Mouse (Mus musculus): ENCODE results near the gene Vav3. TPM values are rescaled to one million over a fixed set of nuclear protein-coding genes. Genes with fewer than 3 reads are reported as not detected.

Gene Vav3
- total and polyA plus RNA-seq, 3 experiments: 1.7 to 5.0 (median 4.4) TPM

DNA sequence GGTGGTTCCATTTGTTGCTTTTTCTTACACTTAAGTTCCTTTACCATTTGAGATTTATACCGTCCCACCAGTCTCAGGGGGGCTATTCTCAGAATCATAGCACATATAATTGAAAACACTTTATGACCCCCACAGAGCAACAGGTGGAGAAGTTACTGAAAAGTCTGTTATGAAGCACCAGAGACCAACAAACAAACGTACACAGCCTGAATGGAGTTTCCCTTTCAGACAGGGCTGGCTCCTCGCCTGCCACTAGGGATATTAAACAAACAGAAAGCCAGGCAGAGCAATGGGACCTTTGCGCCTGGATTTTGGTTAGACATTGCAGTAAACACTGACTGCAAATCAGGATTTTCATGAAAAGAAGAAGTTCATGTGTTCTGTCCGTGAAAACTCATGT, 341.4 kb downstream of the Vav3 start:
- Histone ChIP-seq H3K79me2 (replicated peaks; ENCODE audit: control insufficient read depth, insufficient read depth, low read length) (no peaks in the 10 kb centered on the region), H3K27ac (no peak overlapping the region), H3K9ac (ENCODE audit: low read depth, low read length) (no peak overlapping the region), H3K4me1 (ENCODE audit: control insufficient read depth, insufficient read depth, low read length) (no peaks in the 10 kb centered on the region), H3K36me3 (ENCODE audit: control insufficient read depth, insufficient read depth, low read length) (no peaks in the 10 kb centered on the region), H3K27me3 (ENCODE audit: control insufficient read depth, insufficient read depth, low read length) (no peaks in the 10 kb centered on the region), H3K4me3 (no peak overlapping the region)
- TF ChIP-seq POLR2A (IDR thresholded peaks at IDR 0.05; ENCODE audit: insufficient read depth, low read depth, low read length) (no peak), CTCF (IDR thresholded peaks at IDR 0.05) (no peak), EP300 (IDR thresholded peaks at IDR 0.05; ENCODE audit: insufficient read depth, low read depth, low read length) (no peak)
- intact Hi-C loops (cut with DNase I): no loop called here
- no peak for DNase-seq
- WGBS: 77% methylated on average over 5 of the region's 5 CpGs

DNA sequence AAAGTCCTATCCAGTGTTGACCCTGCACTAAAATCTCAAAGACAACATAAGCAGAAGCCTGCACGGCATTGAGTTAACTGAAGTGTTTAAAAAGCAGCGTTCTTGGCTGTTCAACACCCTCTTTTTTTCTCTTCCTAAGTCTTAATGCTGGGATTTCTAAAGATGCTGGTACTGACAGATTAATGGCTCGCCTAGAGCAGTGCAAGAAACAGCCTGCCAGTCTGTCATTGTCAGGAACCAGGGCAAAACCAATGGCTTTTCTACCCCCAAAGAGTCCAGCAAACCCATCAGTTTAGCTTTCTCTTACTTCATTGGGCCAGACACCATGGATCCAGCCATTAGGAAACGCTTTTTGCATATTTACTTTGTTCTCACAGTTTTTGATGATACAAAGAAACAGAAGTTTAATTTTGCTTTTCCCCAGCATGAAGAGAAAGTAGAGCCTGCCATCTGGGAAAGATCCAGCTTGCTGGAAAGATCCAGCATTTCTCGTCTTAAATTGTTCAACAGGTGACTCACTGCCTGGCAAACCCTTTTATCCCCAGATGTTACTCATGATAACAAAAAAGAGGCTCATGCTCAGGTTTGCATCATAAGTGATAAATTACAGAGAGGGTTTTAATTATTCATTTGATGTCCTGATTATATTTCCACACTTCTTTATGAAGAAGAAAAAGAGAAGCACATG, 343.3 kb downstream of the Vav3 start:
- TF ChIP-seq CTCF (IDR thresholded peaks at IDR 0.05) (no peak), POLR2A (IDR thresholded peaks at IDR 0.05; ENCODE audit: insufficient read depth, low read depth, low read length) (no peak), EP300 (IDR thresholded peaks at IDR 0.05; ENCODE audit: insufficient read depth, low read depth, low read length) (no peak)
- H3K4me1 ChIP-seq (ENCODE audit: control insufficient read depth, insufficient read depth, low read length): no peaks in the 10 kb centered on the region
- H3K4me3 ChIP-seq: no peak overlapping the region
- 76% methylated on average over 5 of the region's 5 CpGs for WGBS
- H3K27me3 ChIP-seq (ENCODE audit: control insufficient read depth, insufficient read depth, low read length): no peaks in the 10 kb centered on the region
- no peak overlapping the region for H3K27ac ChIP-seq
- no peak overlapping the region for H3K9ac ChIP-seq (ENCODE audit: low read depth, low read length)
- DNase-seq: no peak
- intact Hi-C loops (cut with DNase I): no loop called here
- no peaks in the 10 kb centered on the region for H3K36me3 ChIP-seq (ENCODE audit: control insufficient read depth, insufficient read depth, low read length)
- H3K79me2 ChIP-seq (replicated peaks; ENCODE audit: control insufficient read depth, insufficient read depth, low read length): no peaks in the 10 kb centered on the region

DNA sequence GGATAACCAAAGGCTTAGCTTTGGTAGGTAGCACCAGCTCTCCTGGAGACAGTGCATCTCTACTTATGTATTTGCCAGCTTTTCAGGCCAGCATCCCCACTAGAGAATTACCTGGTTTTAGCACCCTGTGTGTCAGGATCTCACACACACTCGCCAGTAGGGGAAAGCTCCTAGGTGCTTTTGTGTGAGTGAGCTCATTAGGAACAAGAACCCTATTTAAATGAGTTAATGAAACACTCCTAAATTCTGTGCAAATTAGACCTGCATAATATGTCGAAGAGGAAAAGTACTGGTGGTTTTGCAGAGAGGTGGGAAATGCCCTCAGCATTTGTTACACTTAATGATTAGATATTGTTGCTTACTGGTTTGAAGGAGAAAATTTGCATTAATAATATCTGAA, 350.1 kb downstream of the Vav3 start:
- Histone ChIP-seq H3K79me2 (replicated peaks; ENCODE audit: control insufficient read depth, insufficient read depth, low read length) (no peaks in the 10 kb centered on the region), H3K4me3 (no peak overlapping the region), H3K36me3 (ENCODE audit: control insufficient read depth, insufficient read depth, low read length) (no peaks in the 10 kb centered on the region), H3K4me1 (ENCODE audit: control insufficient read depth, insufficient read depth, low read length) (no peaks in the 10 kb centered on the region), H3K9ac (ENCODE audit: low read depth, low read length) (no peak overlapping the region), H3K27ac (no peak overlapping the region), H3K27me3 (ENCODE audit: control insufficient read depth, insufficient read depth, low read length) (no peaks in the 10 kb centered on the region)
- WGBS: 76% methylated on average over 2 of the region's 2 CpGs
- intact Hi-C loops (cut with DNase I): no loop called here
- no peak for TF ChIP-seq EP300 (IDR thresholded peaks at IDR 0.05; ENCODE audit: insufficient read depth, low read depth, low read length)
- no peak for TF ChIP-seq POLR2A (IDR thresholded peaks at IDR 0.05; ENCODE audit: insufficient read depth, low read depth, low read length)
- TF ChIP-seq CTCF (IDR thresholded peaks at IDR 0.05): no peak
- no peak for DNase-seq

DNA sequence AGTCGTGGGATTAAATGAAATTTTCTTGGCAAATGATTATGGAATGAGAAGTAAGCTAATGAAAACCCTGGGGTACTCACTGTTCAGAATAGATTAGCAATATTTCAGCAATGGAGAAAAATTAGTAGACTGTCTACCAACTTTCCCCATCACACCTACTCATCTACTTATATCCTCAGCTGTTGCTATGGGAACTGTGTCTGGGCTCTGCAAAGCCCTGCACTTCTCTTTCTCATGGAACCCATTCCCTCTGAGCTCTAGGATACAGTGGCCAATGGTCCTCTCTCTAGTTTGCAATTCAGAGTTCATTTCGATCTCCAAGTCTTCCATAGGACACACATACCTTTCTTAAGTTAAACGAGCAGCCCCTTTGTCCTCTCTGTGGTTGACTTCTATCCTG, 352.2 kb downstream of the Vav3 start:
- Histone ChIP-seq H3K79me2 (replicated peaks; ENCODE audit: control insufficient read depth, insufficient read depth, low read length) (no peaks in the 10 kb centered on the region), H3K4me3 (no peak overlapping the region), H3K36me3 (ENCODE audit: control insufficient read depth, insufficient read depth, low read length) (no peaks in the 10 kb centered on the region), H3K27ac (no peak overlapping the region), H3K27me3 (ENCODE audit: control insufficient read depth, insufficient read depth, low read length) (no peaks in the 10 kb centered on the region), H3K4me1 (ENCODE audit: control insufficient read depth, insufficient read depth, low read length) (no peaks in the 10 kb centered on the region), H3K9ac (ENCODE audit: low read depth, low read length) (no peak overlapping the region)
- no peak for DNase-seq
- no peak for TF ChIP-seq POLR2A (IDR thresholded peaks at IDR 0.05; ENCODE audit: insufficient read depth, low read depth, low read length)
- no peak for TF ChIP-seq CTCF (IDR thresholded peaks at IDR 0.05)
- no peak for TF ChIP-seq EP300 (IDR thresholded peaks at IDR 0.05; ENCODE audit: insufficient read depth, low read depth, low read length)
- 85% methylated on average over 3 of the region's 3 CpGs for WGBS
- intact Hi-C loops (cut with DNase I): no loop called here

DNA sequence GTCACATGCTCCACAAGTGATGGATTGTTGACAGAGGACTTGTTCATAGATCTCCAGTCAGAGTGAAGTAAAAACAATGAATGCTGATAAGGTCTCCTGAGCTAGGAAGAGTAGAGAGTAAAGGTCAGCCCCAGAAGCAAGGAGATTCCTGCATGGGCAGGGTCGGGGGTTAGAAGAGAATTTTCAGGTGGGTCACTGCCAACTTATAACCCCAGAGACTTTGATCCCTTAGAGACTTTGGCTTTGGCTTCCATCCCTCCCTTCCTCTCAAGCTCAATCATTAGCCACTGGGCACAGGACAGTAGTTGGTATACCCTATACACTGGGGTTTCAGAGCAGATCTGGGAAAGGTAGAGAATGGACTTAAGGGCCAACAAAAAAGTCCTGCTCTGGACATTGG, 360.8 kb downstream of the Vav3 start:
- Histone ChIP-seq H3K27me3 (ENCODE audit: control insufficient read depth, insufficient read depth, low read length) (no peaks in the 10 kb centered on the region), H3K27ac (no peak overlapping the region), H3K79me2 (replicated peaks; ENCODE audit: control insufficient read depth, insufficient read depth, low read length) (no peaks in the 10 kb centered on the region), H3K4me1 (ENCODE audit: control insufficient read depth, insufficient read depth, low read length) (no peaks in the 10 kb centered on the region), H3K4me3 (no peak overlapping the region), H3K9ac (ENCODE audit: low read depth, low read length) (no peak overlapping the region), H3K36me3 (ENCODE audit: control insufficient read depth, insufficient read depth, low read length) (no peaks in the 10 kb centered on the region)
- WGBS: 20% methylated on average over 1 of the region's 1 CpGs
- no peak for DNase-seq
- TF ChIP-seq EP300 (IDR thresholded peaks at IDR 0.05; ENCODE audit: insufficient read depth, low read depth, low read length): no peak
- no peak for TF ChIP-seq CTCF (IDR thresholded peaks at IDR 0.05)
- no peak for TF ChIP-seq POLR2A (IDR thresholded peaks at IDR 0.05; ENCODE audit: insufficient read depth, low read depth, low read length)
- intact Hi-C loops (cut with DNase I): no loop called here

DNA sequence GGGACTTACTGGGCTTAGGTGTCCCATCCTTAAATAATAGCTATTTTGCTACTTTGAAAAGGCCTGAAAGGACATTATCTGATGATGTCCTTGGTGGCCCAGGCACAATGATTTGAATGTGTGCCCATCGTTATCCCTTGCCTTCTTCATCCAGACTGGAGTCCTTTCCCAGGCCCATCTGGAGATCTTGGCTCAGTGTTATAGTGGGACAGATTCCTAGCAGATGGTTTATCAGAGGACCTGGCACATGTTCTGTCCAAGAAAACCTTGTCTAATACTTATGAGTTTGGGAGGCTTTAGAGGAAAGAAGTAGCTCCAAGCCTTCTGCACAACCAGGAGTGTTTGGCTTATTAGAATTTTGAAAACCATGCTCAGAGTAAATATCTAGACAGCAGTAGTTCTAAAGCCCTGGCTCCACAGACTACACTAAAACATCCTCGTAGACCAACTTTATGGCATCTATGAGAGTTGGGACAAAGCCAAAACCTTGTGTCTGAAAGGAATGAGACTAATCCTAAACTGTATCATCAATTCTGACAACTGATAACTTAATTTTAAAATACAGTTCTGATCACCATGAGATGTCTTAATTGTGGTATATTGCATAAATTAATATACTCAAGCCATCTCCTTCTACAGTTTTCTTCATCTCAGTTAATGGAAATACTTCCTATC, 367.5 kb downstream of the Vav3 start:
- Histone ChIP-seq H3K79me2 (replicated peaks; ENCODE audit: control insufficient read depth, insufficient read depth, low read length) (no peaks in the 10 kb centered on the region), H3K27me3 (ENCODE audit: control insufficient read depth, insufficient read depth, low read length) (no peaks in the 10 kb centered on the region), H3K4me1 (ENCODE audit: control insufficient read depth, insufficient read depth, low read length) (no peaks in the 10 kb centered on the region), H3K27ac (no peak overlapping the region), H3K9ac (ENCODE audit: low read depth, low read length) (no peak overlapping the region), H3K36me3 (ENCODE audit: control insufficient read depth, insufficient read depth, low read length) (no peaks in the 10 kb centered on the region), H3K4me3 (no peak overlapping the region)
- 77% methylated on average over 2 of the region's 2 CpGs for whole genome bisulfite sequencing
- DNase-seq: no peak
- intact Hi-C loops (cut with DNase I): no loop called here
- no peak for TF ChIP-seq POLR2A (IDR thresholded peaks at IDR 0.05; ENCODE audit: insufficient read depth, low read depth, low read length)
- no peak for TF ChIP-seq CTCF (IDR thresholded peaks at IDR 0.05)
- no peak for TF ChIP-seq EP300 (IDR thresholded peaks at IDR 0.05; ENCODE audit: insufficient read depth, low read depth, low read length)
